Mouse (Mus musculus): ENCODE measurements around the gene Tmem132d. TPM values are rescaled to one million over a fixed set of nuclear protein-coding genes. Genes with fewer than 3 reads are reported as not detected.
"Not testable (repeated sequence)": the region's sequence is repeated elsewhere in the genome, so short reads cannot be mapped to it uniquely, and the experiment has no call there.

Gene Tmem132d
- polyA plus RNA-seq, 1 experiment: not detected

GRCm38 (mm10) chr5:127821960-127822359 is 610.9 kb downstream of the Tmem132d start:
- H3K4me3 ChIP-seq (ENCODE audit: insufficient read depth, low read depth, low read length): no peak overlapping the region
- H3K4me1 ChIP-seq (ENCODE audit: control insufficient read depth, insufficient read depth, insufficient read length, low read length): no peaks in the 10 kb centered on the region
- H3K27ac ChIP-seq (replicated peaks; ENCODE audit: low read depth, low read length): no peak overlapping the region

GRCm38 (mm10) chr5:127815292-127815691 is 617.6 kb downstream of the Tmem132d start:
- no peaks in the 10 kb centered on the region for H3K4me1 ChIP-seq (ENCODE audit: control insufficient read depth, insufficient read depth, insufficient read length, low read length)
- H3K4me3 ChIP-seq (ENCODE audit: insufficient read depth, low read depth, low read length): no peak overlapping the region
- H3K27ac ChIP-seq (replicated peaks; ENCODE audit: low read depth, low read length): no peak overlapping the region

GRCm38 (mm10) chr5:127807419-127807818 is 625.5 kb downstream of the Tmem132d start:
- H3K27ac ChIP-seq (replicated peaks; ENCODE audit: low read depth, low read length): no peak overlapping the region
- no peak overlapping the region for H3K4me3 ChIP-seq (ENCODE audit: insufficient read depth, low read depth, low read length)
- H3K4me1 ChIP-seq (ENCODE audit: control insufficient read depth, insufficient read depth, insufficient read length, low read length): no peaks in the 10 kb centered on the region

- Histone ChIP-seq H3K27ac (replicated peaks; ENCODE audit: low read depth, low read length) (no peak overlapping the region), H3K4me3 (ENCODE audit: insufficient read depth, low read depth, low read length) (no peak overlapping the region), H3K4me1 (ENCODE audit: control insufficient read depth, insufficient read depth, insufficient read length, low read length) (no peaks in the 10 kb centered on the region)
Measured at GRCm38 (mm10) chr5:127806850-127807249, 626.0 kb downstream of the Tmem132d start.

GRCm38 (mm10) chr5:127800907-127801306 is 632.0 kb downstream of the Tmem132d start:
- no peaks in the 10 kb centered on the region for H3K4me1 ChIP-seq (ENCODE audit: control insufficient read depth, insufficient read depth, insufficient read length, low read length)
- H3K27ac ChIP-seq (replicated peaks; ENCODE audit: low read depth, low read length): no peak overlapping the region
- no peak overlapping the region for H3K4me3 ChIP-seq (ENCODE audit: insufficient read depth, low read depth, low read length)

- Histone ChIP-seq H3K4me1 (ENCODE audit: control insufficient read depth, insufficient read depth, insufficient read length, low read length) (no peaks in the 10 kb centered on the region), H3K27ac (replicated peaks; ENCODE audit: low read depth, low read length) (no peak overlapping the region), H3K4me3 (ENCODE audit: insufficient read depth, low read depth, low read length) (no peak overlapping the region)
Measured at GRCm38 (mm10) chr5:127781221-127781620, 651.7 kb downstream of the Tmem132d start.

GRCm38 (mm10) chr5:127775749-127776148 is 657.1 kb downstream of the Tmem132d start:
- Histone ChIP-seq H3K4me1 (ENCODE audit: control insufficient read depth, insufficient read depth, insufficient read length, low read length) (no peaks in the 10 kb centered on the region), H3K4me3 (ENCODE audit: insufficient read depth, low read depth, low read length) (no peak overlapping the region)

GRCm38 (mm10) chr5:127758576-127758975 is 674.3 kb downstream of the Tmem132d start:
- Histone ChIP-seq H3K4me1 (ENCODE audit: control insufficient read depth, insufficient read depth, insufficient read length, low read length) (no peaks in the 10 kb centered on the region), H3K27ac (replicated peaks; ENCODE audit: low read depth, low read length) (no peak overlapping the region), H3K4me3 (ENCODE audit: insufficient read depth, low read depth, low read length) (no peak overlapping the region)

More at GRCm38 (mm10) chr5:127775749-127776148, 657.1 kb downstream of the Tmem132d start:
- H3K27ac ChIP-seq (replicated peaks; ENCODE audit: low read depth, low read length): no peak overlapping the region

- no peaks in the 10 kb centered on the region for H3K4me1 ChIP-seq (ENCODE audit: control insufficient read depth, insufficient read depth, insufficient read length, low read length)
- no peak overlapping the region for H3K4me3 ChIP-seq (ENCODE audit: insufficient read depth, low read depth, low read length)
- H3K27ac ChIP-seq (replicated peaks; ENCODE audit: low read depth, low read length): no peak overlapping the region
Measured at GRCm38 (mm10) chr5:127756671-127757423, 676.0 kb downstream of the Tmem132d start.

GRCm38 (mm10) chr5:127756011-127756410 is 676.9 kb downstream of the Tmem132d start:
- H3K4me1 ChIP-seq (ENCODE audit: control insufficient read depth, insufficient read depth, insufficient read length, low read length): no peaks in the 10 kb centered on the region
- no peak overlapping the region for H3K27ac ChIP-seq (replicated peaks; ENCODE audit: low read depth, low read length)

GRCm38 (mm10) chr5:127755594-127755993 is 677.3 kb downstream of the Tmem132d start:
- Histone ChIP-seq H3K27ac (replicated peaks; ENCODE audit: low read depth, low read length) (no peak overlapping the region), H3K4me3 (ENCODE audit: insufficient read depth, low read depth, low read length) (no peak overlapping the region), H3K4me1 (ENCODE audit: control insufficient read depth, insufficient read depth, insufficient read length, low read length) (no peaks in the 10 kb centered on the region)

More at GRCm38 (mm10) chr5:127756011-127756410, 676.9 kb downstream of the Tmem132d start:
- H3K4me3 ChIP-seq (ENCODE audit: insufficient read depth, low read depth, low read length): no peak overlapping the region

GRCm38 (mm10) chr5:127751262-127751975 is 681.5 kb downstream of the Tmem132d start:
- Histone ChIP-seq H3K27ac (replicated peaks; ENCODE audit: low read depth, low read length) (no peak overlapping the region), H3K4me3 (ENCODE audit: insufficient read depth, low read depth, low read length) (no peak overlapping the region), H3K4me1 (ENCODE audit: control insufficient read depth, insufficient read depth, insufficient read length, low read length) (no peaks in the 10 kb centered on the region)

GRCm38 (mm10) chr5:127749540-127749939 is 683.3 kb downstream of the Tmem132d start:
- H3K27ac ChIP-seq (replicated peaks; ENCODE audit: low read depth, low read length); H3K4me3 ChIP-seq (ENCODE audit: insufficient read depth, low read depth, low read length); H3K4me1 ChIP-seq (ENCODE audit: control insufficient read depth, insufficient read depth, insufficient read length, low read length): not testable (repeated sequence)

- no peak overlapping the region for H3K27ac ChIP-seq (replicated peaks; ENCODE audit: low read depth, low read length)
- H3K4me1 ChIP-seq (ENCODE audit: control insufficient read depth, insufficient read depth, insufficient read length, low read length): no peaks in the 10 kb centered on the region
- no peak overlapping the region for H3K4me3 ChIP-seq (ENCODE audit: insufficient read depth, low read depth, low read length)
Measured at GRCm38 (mm10) chr5:127741331-127741730, 691.5 kb downstream of the Tmem132d start.
